Mouse (Mus musculus): ENCODE measurements around the gene Fggy.
A peak's percentile ranks its signal among the peaks of the same experiment; 100 is the strongest.

Fggy gene

GRCm38 (mm10) chr4:95906141-95906540, 348.8 kb downstream of the Fggy start:
- DNase-seq (ENCODE audit: low spot score in 2 of 2): no peak

GRCm38 (mm10) chr4:95909689-95910654, 352.7 kb downstream of the Fggy start:
- DNase-seq (ENCODE audit: low spot score in 2 of 2): no peak

- no peak for DNase-seq (ENCODE audit: low spot score in 2 of 2)
Measured at GRCm38 (mm10) chr4:95913026-95913425, 355.7 kb downstream of the Fggy start.

GRCm38 (mm10) chr4:95915628-95916579, 358.6 kb downstream of the Fggy start:
- DNase-seq (ENCODE audit: low spot score in 2 of 2): no peak

- no peak for DNase-seq (ENCODE audit: low spot score in 2 of 2)
Measured at GRCm38 (mm10) chr4:95917703-95918102, 360.4 kb downstream of the Fggy start.

GRCm38 (mm10) chr4:95920448-95920847, 363.1 kb downstream of the Fggy start:
- DNase-seq (ENCODE audit: low spot score in 2 of 2): no peak

- peak; percentile 24 to 41 for DNase-seq (ENCODE audit: low spot score in 2 of 2)
Measured at GRCm38 (mm10) chr4:95924210-95925184, 367.2 kb downstream of the Fggy start.

GRCm38 (mm10) chr4:95928846-95929245, 371.5 kb downstream of the Fggy start:
- DNase-seq (ENCODE audit: low spot score in 2 of 2): no peak

- no peak for DNase-seq (ENCODE audit: low spot score in 2 of 2)
Measured at GRCm38 (mm10) chr4:95929936-95930335, 372.6 kb downstream of the Fggy start.

- no peak for DNase-seq (ENCODE audit: low spot score in 2 of 2)
Measured at GRCm38 (mm10) chr4:95931331-95931730, 374.0 kb downstream of the Fggy start.

- DNase-seq (ENCODE audit: low spot score in 2 of 2): no peak
Measured at GRCm38 (mm10) chr4:95933801-95934356, 376.6 kb downstream of the Fggy start.

- DNase-seq (ENCODE audit: low spot score in 2 of 2): no peak
Measured at GRCm38 (mm10) chr4:95934384-95935035, 377.2 kb downstream of the Fggy start.

- DNase-seq (ENCODE audit: low spot score in 2 of 2): no peak
Measured at GRCm38 (mm10) chr4:95938701-95939100, 381.4 kb downstream of the Fggy start.

GRCm38 (mm10) chr4:95947896-95948295, 390.6 kb downstream of the Fggy start:
- DNase-seq (ENCODE audit: low spot score in 2 of 2): no peak

GRCm38 (mm10) chr4:95953328-95953727, 396.0 kb downstream of the Fggy start:
- no peak for DNase-seq (ENCODE audit: low spot score in 2 of 2)

GRCm38 (mm10) chr4:95966928-95967724, 409.8 kb downstream of the Fggy start, which contains the start of gene Hook1:
TSS of gene Hook1 (plus strand) at chr4:95967240.
- peak; percentile 71 to 74 for DNase-seq (ENCODE audit: low spot score in 2 of 2)

Measured in spleen, postnatal 14 days (tissue).